Mouse (Mus musculus): ENCODE data around the gene Olfr67. TPM values are rescaled to one million over a fixed set of nuclear protein-coding genes. Genes with fewer than 3 reads are reported as not detected.
"Not testable (repeated sequence)": the region's sequence is repeated elsewhere in the genome, so short reads cannot be mapped to it uniquely, and the experiment has no call there.

Olfr67 gene
- polyA plus RNA-seq, 1 experiment from 2014 or later = not detected

DNA sequence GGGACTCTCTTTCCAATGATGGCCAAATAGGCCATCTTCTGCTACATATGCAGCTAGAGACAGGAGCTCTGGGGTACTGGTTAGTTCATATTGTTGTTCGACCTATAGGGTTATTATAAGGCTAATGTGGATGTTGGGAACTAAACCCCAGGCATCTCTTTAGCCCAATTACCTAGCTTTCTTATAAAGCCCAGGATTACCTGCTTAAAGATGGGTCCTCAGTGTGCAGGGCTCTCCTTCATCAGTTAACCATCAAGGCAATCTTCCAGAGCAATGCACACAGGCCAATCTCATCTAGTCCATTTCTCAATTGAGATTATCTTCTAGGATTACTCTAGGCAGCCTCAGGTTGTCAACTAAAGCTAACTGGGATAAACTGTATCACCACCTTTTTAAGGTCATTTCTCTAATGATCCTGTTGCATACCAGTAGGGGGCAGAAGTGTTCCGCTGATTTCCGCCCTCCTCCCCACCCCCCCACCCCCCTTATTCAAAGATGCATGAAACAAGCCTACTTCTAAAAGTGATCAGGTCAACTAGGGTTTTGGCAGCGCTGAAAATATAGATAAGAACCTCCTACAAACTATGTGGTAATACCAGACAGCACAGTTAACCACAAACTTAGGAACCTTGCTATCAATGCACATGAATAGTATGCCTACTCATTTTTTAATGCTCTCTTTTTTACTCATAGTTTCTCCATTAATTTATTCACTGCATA, 1.2 kb upstream of the Olfr67 start:
- ATAC-seq = no peak
- no peak overlapping the region for H3K9ac ChIP-seq (ENCODE audit: low read depth, low read length)
- no peak overlapping the region for H3K4me2 ChIP-seq (ENCODE audit: low read length)
- no peaks in the 10 kb centered on the region for H3K4me1 ChIP-seq (ENCODE audit: control insufficient read depth, insufficient read depth, low read depth, low read length)
- no peaks in the 10 kb centered on the region for H3K27me3 ChIP-seq (replicated peaks; ENCODE audit: control insufficient read depth, insufficient read depth, low read length)
- H3K4me3 ChIP-seq (ENCODE audit: low read length) = no peak overlapping the region
- no peak overlapping the region for H3K27ac ChIP-seq (ENCODE audit: low read depth, low read length)
- no peaks in the 10 kb centered on the region for H3K36me3 ChIP-seq (ENCODE audit: control insufficient read depth, insufficient read depth, low read length)
- no peaks in the 10 kb centered on the region for H3K9me3 ChIP-seq (ENCODE audit: control insufficient read depth, low read length)
- 31% methylated on average over 4 of the region's 4 CpGs for WGBS

- Histone ChIP-seq H3K36me3 (ENCODE audit: control insufficient read depth, insufficient read depth, low read length) (no peaks in the 10 kb centered on the region), H3K4me2 (ENCODE audit: low read length) (no peak within 1 kb of the TSS), H3K27me3 (replicated peaks; ENCODE audit: control insufficient read depth, insufficient read depth, low read length) (no peaks in the 10 kb centered on the region), H3K9me3 (ENCODE audit: control insufficient read depth, low read length) (no peaks in the 10 kb centered on the region), H3K9ac (ENCODE audit: low read depth, low read length) (no peak within 1 kb of the TSS), H3K4me1 (ENCODE audit: control insufficient read depth, insufficient read depth, low read depth, low read length) (no peaks in the 10 kb centered on the region), H3K4me3 (ENCODE audit: low read length) (no peak within 1 kb of the TSS), H3K27ac (ENCODE audit: low read depth, low read length) (no peak within 1 kb of the TSS)
- WGBS = 74% methylated on average over 3 of the region's 3 CpGs
- ATAC-seq = no peak
Observed at GRCm38 (mm10) chr7:103779598-103779997, 12.0 kb downstream of the Olfr67 start, which contains the start of gene Olfr68. Gene Olfr68 (minus strand): TSS chr7:103779698.

DNA sequence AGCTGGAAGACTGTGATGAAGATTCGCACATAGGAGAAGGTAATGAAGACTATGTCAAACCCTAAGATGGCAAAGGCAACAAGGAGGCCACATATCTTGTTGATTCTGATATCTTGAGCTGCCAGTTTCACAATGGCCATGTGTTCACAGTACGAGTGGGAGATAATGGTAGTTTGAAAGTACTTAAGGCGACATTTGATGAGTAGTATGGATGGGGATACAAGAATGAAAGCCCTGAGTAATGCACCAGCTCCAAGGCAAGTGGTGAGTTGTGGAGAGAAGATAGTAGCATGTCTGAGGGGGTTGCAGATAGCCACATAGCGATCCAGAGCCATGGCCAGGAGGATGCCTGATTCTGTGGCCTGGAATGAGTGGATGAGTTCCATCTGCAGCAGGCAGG, 14.0 kb downstream of the Olfr67 start:
- H3K4me1 ChIP-seq (ENCODE audit: control insufficient read depth, insufficient read depth, low read depth, low read length); H3K27ac ChIP-seq (ENCODE audit: low read depth, low read length); H3K27me3 ChIP-seq (replicated peaks; ENCODE audit: control insufficient read depth, insufficient read depth, low read length): not testable (repeated sequence)

GRCm38 (mm10) chr7:103771494-103771893, 20.1 kb downstream of the Olfr67 start, which contains the start of gene Olfr69:
Gene Olfr69 (minus strand): TSS chr7:103771594.
- ATAC-seq = no peak
- 84% methylated on average over 2 of the region's 2 CpGs for WGBS
- H3K4me3 ChIP-seq (ENCODE audit: low read length) = no peak within 1 kb of the TSS
- no peak within 1 kb of the TSS for H3K4me2 ChIP-seq (ENCODE audit: low read length)
- H3K27ac ChIP-seq (ENCODE audit: low read depth, low read length) = no peak within 1 kb of the TSS
- no peak within 1 kb of the TSS for H3K9ac ChIP-seq (ENCODE audit: low read depth, low read length)
- no peaks in the 10 kb centered on the region for H3K27me3 ChIP-seq (replicated peaks; ENCODE audit: control insufficient read depth, insufficient read depth, low read length)
- H3K36me3 ChIP-seq (ENCODE audit: control insufficient read depth, insufficient read depth, low read length) = no peaks in the 10 kb centered on the region
- H3K9me3 ChIP-seq (ENCODE audit: control insufficient read depth, low read length) = no peaks in the 10 kb centered on the region
- no peaks in the 10 kb centered on the region for H3K4me1 ChIP-seq (ENCODE audit: control insufficient read depth, insufficient read depth, low read depth, low read length)

More for the DNA sequence above, 14.0 kb downstream of the Olfr67 start:
- ATAC-seq; H3K4me2 ChIP-seq (ENCODE audit: low read length); H3K36me3 ChIP-seq (ENCODE audit: control insufficient read depth, insufficient read depth, low read length); H3K4me3 ChIP-seq (ENCODE audit: low read length); H3K9me3 ChIP-seq (ENCODE audit: control insufficient read depth, low read length); H3K9ac ChIP-seq (ENCODE audit: low read depth, low read length): not testable (repeated sequence)
- WGBS = 86% methylated on average over 3 of the region's 4 CpGs

DNA sequence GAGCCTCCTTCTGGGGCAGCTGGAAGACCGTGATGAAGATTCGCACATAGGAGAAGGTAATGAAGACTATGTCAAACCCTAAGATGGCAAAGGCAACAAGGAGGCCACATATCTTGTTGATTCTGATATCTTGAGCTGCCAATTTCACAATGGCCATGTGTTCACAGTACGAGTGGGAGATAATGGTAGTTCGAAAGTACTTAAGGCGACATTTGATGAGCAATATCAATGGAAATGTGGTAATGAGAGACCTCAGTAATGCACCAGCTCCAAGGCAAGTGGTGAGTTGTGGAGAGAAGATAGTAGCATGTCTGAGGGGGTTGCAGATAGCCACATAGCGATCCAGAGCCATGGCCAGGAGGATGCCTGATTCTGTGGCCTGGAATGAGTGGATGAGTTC, 23.9 kb downstream of the Olfr67 start:
- not testable (repeated sequence) for H3K4me1 ChIP-seq (ENCODE audit: control insufficient read depth, insufficient read depth, low read depth, low read length); ATAC-seq; H3K27me3 ChIP-seq (replicated peaks; ENCODE audit: control insufficient read depth, insufficient read depth, low read length); H3K27ac ChIP-seq (ENCODE audit: low read depth, low read length); H3K4me2 ChIP-seq (ENCODE audit: low read length); H3K36me3 ChIP-seq (ENCODE audit: control insufficient read depth, insufficient read depth, low read length); H3K9ac ChIP-seq (ENCODE audit: low read depth, low read length); H3K4me3 ChIP-seq (ENCODE audit: low read length); H3K9me3 ChIP-seq (ENCODE audit: control insufficient read depth, low read length)
- 87% methylated on average over 4 of the region's 6 CpGs for WGBS

GRCm38 (mm10) chr7:103762212-103762611, 29.4 kb downstream of the Olfr67 start:
- H3K4me1 ChIP-seq (ENCODE audit: control insufficient read depth, insufficient read depth, low read depth, low read length); ATAC-seq; H3K4me2 ChIP-seq (ENCODE audit: low read length); H3K36me3 ChIP-seq (ENCODE audit: control insufficient read depth, insufficient read depth, low read length); H3K9ac ChIP-seq (ENCODE audit: low read depth, low read length); H3K9me3 ChIP-seq (ENCODE audit: control insufficient read depth, low read length); H3K27me3 ChIP-seq (replicated peaks; ENCODE audit: control insufficient read depth, insufficient read depth, low read length); H3K4me3 ChIP-seq (ENCODE audit: low read length); H3K27ac ChIP-seq (ENCODE audit: low read depth, low read length): not testable (repeated sequence)
- 91% methylated on average over 6 of the region's 6 CpGs for WGBS

GRCm38 (mm10) chr7:103757233-103757632, 34.4 kb downstream of the Olfr67 start, which contains the start of gene Olfr630:
Gene Olfr630 (minus strand): TSS chr7:103757333.
- Histone ChIP-seq H3K27me3 (replicated peaks; ENCODE audit: control insufficient read depth, insufficient read depth, low read length) (no peaks in the 10 kb centered on the region), H3K4me2 (ENCODE audit: low read length) (no peak within 1 kb of the TSS), H3K27ac (ENCODE audit: low read depth, low read length) (no peak within 1 kb of the TSS), H3K4me1 (ENCODE audit: control insufficient read depth, insufficient read depth, low read depth, low read length) (no peaks in the 10 kb centered on the region), H3K9ac (ENCODE audit: low read depth, low read length) (no peak within 1 kb of the TSS), H3K4me3 (ENCODE audit: low read length) (no peak within 1 kb of the TSS), H3K36me3 (ENCODE audit: control insufficient read depth, insufficient read depth, low read length) (no peaks in the 10 kb centered on the region), H3K9me3 (ENCODE audit: control insufficient read depth, low read length) (no peaks in the 10 kb centered on the region)
- 48% methylated on average over 2 of the region's 2 CpGs for WGBS
- ATAC-seq = no peak

DNA sequence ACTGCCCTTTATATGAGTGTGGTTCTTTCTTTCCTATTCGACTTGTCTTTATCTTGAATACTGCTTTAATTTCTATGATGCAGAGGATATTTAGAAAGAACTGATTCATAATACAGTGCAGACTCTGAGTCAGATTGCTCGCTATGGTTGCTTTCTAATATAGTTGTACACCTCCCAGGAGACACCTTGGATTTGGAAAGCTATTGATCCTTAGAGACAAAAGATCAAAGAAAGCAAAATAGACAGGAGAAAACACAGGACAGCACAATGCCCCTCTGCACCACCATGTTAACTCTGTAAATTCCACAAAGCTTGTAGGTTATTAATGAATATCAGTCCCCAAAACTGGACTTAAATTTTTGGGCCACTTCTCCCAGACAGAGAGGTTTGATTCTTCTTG, 46.8 kb downstream of the Olfr67 start, which contains the start of gene Olfr629:
TSS of gene Olfr629 (minus strand) at position 101 of the 400 bp plus-strand sequence.
- Histone ChIP-seq H3K9ac (ENCODE audit: low read depth, low read length) (no peak within 1 kb of the TSS), H3K4me2 (ENCODE audit: low read length) (no peak within 1 kb of the TSS), H3K27me3 (replicated peaks; ENCODE audit: control insufficient read depth, insufficient read depth, low read length) (no peaks in the 10 kb centered on the region), H3K36me3 (ENCODE audit: control insufficient read depth, insufficient read depth, low read length) (no peaks in the 10 kb centered on the region), H3K4me1 (ENCODE audit: control insufficient read depth, insufficient read depth, low read depth, low read length) (no peaks in the 10 kb centered on the region), H3K27ac (ENCODE audit: low read depth, low read length) (no peak within 1 kb of the TSS), H3K9me3 (ENCODE audit: control insufficient read depth, low read length) (peaks cover 4% of the 10 kb centered on the region; the same call in 1 of the 2 replicates), H3K4me3 (ENCODE audit: low read length) (no peak within 1 kb of the TSS)
- WGBS = 80% methylated on average over 2 of the region's 2 CpGs
- ATAC-seq = no peak

All from hindbrain, embryonic 16.5 days (tissue).